8 mouse cellular contexts compared by ENCODE assay signal in genomic region chr2:37358633-37359540, GRCm38 (mm10). TPM values are rescaled to one million over a fixed set of nuclear protein-coding genes. Genes with fewer than 3 reads are reported as not detected.
A peak's percentile ranks its signal among the peaks of the same experiment; 100 is the strongest.
DNase-seq lines count a peak whose midpoint lies in the region; ATAC-seq and TF ChIP-seq lines count a peak whose summit lies in the region.

TSS of gene Pdcl (minus strand) at chr2:37359332.

- peak within 1 kb of the TSS; percentile 70 for H3K9ac ChIP-seq in lung, postnatal 0 days (replicated peaks; ENCODE audit: low read depth)

- peak within 1 kb of the TSS; percentile 93 for H3K27ac ChIP-seq in hindbrain, embryonic 10.5 days
- peak within 1 kb of the TSS; percentile 99 for H3K27ac ChIP-seq in lung, postnatal 0 days (ENCODE audit: low read length)

- 0 out of 2 replicates have a peak, but pooled peaks have one; percentile 9 for TF ChIP-seq EP300 in lung, postnatal 0 days (IDR thresholded peaks at IDR 0.05)

- peaks cover 10% of the 10 kb centered on the region for H3K4me1 ChIP-seq in hindbrain, embryonic 10.5 days (replicated peaks)
- H3K4me1 ChIP-seq in lung, postnatal 0 days (ENCODE audit: insufficient read depth, low read depth, low read length), result no peaks in the 10 kb centered on the region; the same call in 1 of the 2 replicates

- peak within 1 kb of the TSS; percentile 77 for H3K4me3 ChIP-seq in hindbrain, embryonic 10.5 days
- peak within 1 kb of the TSS; percentile 72 for H3K4me3 ChIP-seq in lung, postnatal 0 days (ENCODE audit: low read depth, low read length)

- peak within 1 kb of the TSS; percentile 69 for H3K4me2 ChIP-seq in lung, postnatal 0 days (replicated peaks; ENCODE audit: low read depth, low read length)

- H3K9me3 ChIP-seq in hindbrain, embryonic 10.5 days, result no peaks in the 10 kb centered on the region
- H3K9me3 ChIP-seq in lung, postnatal 0 days (ENCODE audit: low read length), result no peaks in the 10 kb centered on the region

- ATAC-seq in frontal cortex, adult (ENCODE audit: low TSS enrichment), result peak; percentile 93
- ATAC-seq in lung, postnatal 0 days, result peak; percentile 99

- H3K27me3 ChIP-seq in hindbrain, embryonic 10.5 days (ENCODE audit: insufficient read depth, poor library complexity, severe bottlenecking), result no peaks in the 10 kb centered on the region
- H3K27me3 ChIP-seq in lung, postnatal 0 days (replicated peaks; ENCODE audit: insufficient read depth, low read length), result no peaks in the 10 kb centered on the region

- WGBS in hindbrain, embryonic 10.5 days, result under 1% methylated on average over 42 of the region's 42 CpGs
- under 1% methylated on average over 37 of the region's 42 CpGs for WGBS in lung, postnatal 0 days

- peak; percentile 93 for DNase-seq in MN1 (ENCODE audit: low spot score)
- peak; percentile 87 for DNase-seq in cerebellum, adult 9-10 months
- peak; percentile 90 for DNase-seq in hindbrain, embryonic 10.5 days (ENCODE audit: low spot score)
- peak; percentile 91 for DNase-seq in layer of hippocampus, adult 9-11 months
- peak; percentile 99 for DNase-seq in lung, postnatal 0 days (ENCODE audit: low spot score)
- peak; percentile 77 for DNase-seq in ovary, postnatal 14 days (ENCODE audit: low spot score)
- peak; percentile 97 for DNase-seq in thymus, postnatal 14 days

- TF ChIP-seq CTCF in lung, postnatal 0 days (IDR thresholded peaks at IDR 0.05), result no peak

- H3K36me3 ChIP-seq in hindbrain, embryonic 10.5 days, result peaks cover 35% of the 10 kb centered on the region
- peaks cover 13% of the 10 kb centered on the region; the same call in 1 of the 2 replicates for H3K36me3 ChIP-seq in lung, postnatal 0 days (ENCODE audit: insufficient read depth, low read length)

RNA-seq across cellular contexts. Expression of gene Pdcl, which starts in this region (rescaled TPM):
- polyA plus RNA-seq in hindbrain, embryonic 10.5 days (2016; fragmentation: Nextera tagmentation; extraction: Ambion mirVana), result 49.6 and 53.6 TPM in 2 replicates
- 38.1 and 41.8 TPM in 2 replicates for polyA plus RNA-seq in lung, postnatal 0 days (2015; fragmentation: Nextera tagmentation; extraction: Ambion mirVana)

Comparison
In these comparisons a context has a peak if more than half of its experiments do, and no peak if none do; other contexts are left out.
1. Peak in every context shown above with its lines: DNase-seq, ATAC-seq, H3K4me3 ChIP-seq and H3K27ac ChIP-seq.